Mouse (Mus musculus) cerebellum, adult 2 months (tissue): Measurements from ENCODE around the gene Stx11.

Experiments
- CTCF ChIP-seq: fragments of 200-500 bp; IDR thresholded peaks from 2 replicates; pipeline ENCODE4 v1.5.1; 2011; ENCODE audit warnings: low read depth, mild to moderate bottlenecking, control low read depth, low read length, moderate library complexity, borderline replicate concordance; ENCODE audit not compliant: insufficient read depth
- POLR2A ChIP-seq: fragments of 200-500 bp; IDR thresholded peaks from 2 replicates; pipeline ENCODE4 v1.6.1; 2011; ENCODE audit warnings: low read length, control low read depth, borderline replicate concordance; ENCODE audit not compliant: insufficient read depth

GRCm38 (mm10) chr10:12962238-12962637 lies 1.9 kb downstream of the Stx11 start:
- no peak for TF ChIP-seq POLR2A
- TF ChIP-seq CTCF = no peak
